Mouse (Mus musculus) MEL (cell line): ENCODE data around the gene C1qtnf1. TPM values are rescaled to one million over a fixed set of nuclear protein-coding genes. Genes with fewer than 3 reads are reported as not detected.

Source experiments
- DNase-seq: peaks from one replicate; pipeline ENCODE4 v3.0.0; 2011; ENCODE audit warnings: low read depth, low spot score
- H3K27ac ChIP-seq: 2 replicates; pipeline ENCODE4 v1.5.1; 2012; ENCODE audit warnings: low read depth, mild to moderate bottlenecking, control low read depth, low read length, moderate library complexity; ENCODE audit not compliant: control insufficient read depth
- H3K27me3 ChIP-seq, 2 experiments: fragments of 150-350 bp in 1 of 2; sonication (generic) in 1 of 2; 2 replicates each; pipeline ENCODE4 v1.6.1; 2012; ENCODE audit warnings: low read length in 2 of 2, mild to moderate bottlenecking in 2 of 2, improper control_type of control experiment in 1 of 2, moderate library complexity in 1 of 2; ENCODE audit not compliant: insufficient read depth in 2 of 2, control insufficient read depth in 1 of 2
- H3K36me3 ChIP-seq, 2 experiments: 2 replicates each; pipeline ENCODE4 v1.6.1; 2012 to 2014; ENCODE audit warnings: low read length in 2 of 2, improper control_type of control experiment in 1 of 2, inconsistent platforms in 1 of 2, mild to moderate bottlenecking in 1 of 2; ENCODE audit not compliant: insufficient read depth in 2 of 2, control insufficient read depth in 1 of 2
- H3K4me1 ChIP-seq, 2 experiments: fragments of 150-350 bp in 1 of 2; sonication (generic) in 1 of 2; 2 replicates each; pipeline ENCODE4 v1.6.1; 2012; ENCODE audit warnings: low read length in 2 of 2, improper control_type of control experiment in 1 of 2, mild to moderate bottlenecking in 1 of 2; ENCODE audit not compliant: insufficient read depth in 2 of 2, control insufficient read depth in 1 of 2
- H3K4me3 ChIP-seq, 2 experiments: fragments of 150-350 bp in 1 of 2; sonication (generic) in 1 of 2; 2 replicates each; pipeline ENCODE4 v1.5.1; 2012; ENCODE audit warnings: low read depth in 2 of 2, low read length in 2 of 2, mild to moderate bottlenecking in 2 of 2, moderate library complexity in 2 of 2, control low read depth in 1 of 2, improper control_type of control experiment in 1 of 2; ENCODE audit not compliant: control insufficient read depth in 1 of 2, insufficient read depth in 1 of 2
- H3K79me2 ChIP-seq: 2 replicates; pipeline ENCODE4 v1.6.1; 2012; ENCODE audit warnings: mild to moderate bottlenecking, low read length, moderate library complexity; ENCODE audit not compliant: control insufficient read depth, poor library complexity, insufficient read depth
- H3K9ac ChIP-seq: 2 replicates; pipeline ENCODE4 v1.6.1; 2012; ENCODE audit warnings: low read depth, mild to moderate bottlenecking, control low read depth, low read length, moderate library complexity; ENCODE audit not compliant: control insufficient read depth, poor library complexity, severe bottlenecking
- H3K9me3 ChIP-seq: fragments of 150-350 bp; sonication (generic); replicated peaks from 2 replicates; pipeline ENCODE4 v1.6.1; 2012; ENCODE audit warnings: mild to moderate bottlenecking, low read length, improper control_type of control experiment, moderate library complexity; ENCODE audit not compliant: insufficient read depth
- CHD1 ChIP-seq: IDR thresholded peaks from 2 replicates; pipeline ENCODE4 v1.6.1; 2012; ENCODE audit warnings: low read depth, mild to moderate bottlenecking, inconsistent platforms, low read length, improper control_type of control experiment
- CHD2 ChIP-seq: IDR thresholded peaks from 2 replicates; pipeline ENCODE4 v1.6.1; 2011; ENCODE audit warnings: low read length, improper control_type of control experiment
- CTCF ChIP-seq, 3 experiments: IDR thresholded peaks in 2 of 3; conservative IDR thresholded peaks in 1 of 3; 2 replicates each; pipeline ENCODE4 v1.5.1; 2011 to 2012; ENCODE audit warnings: low read length in 3 of 3, low read depth in 2 of 3, mild to moderate bottlenecking in 2 of 3, improper control_type of control experiment in 1 of 3, inconsistent platforms in 1 of 3, mixed read lengths in 1 of 3, moderate library complexity in 1 of 3; ENCODE audit not compliant: control insufficient read depth in 1 of 3, insufficient read depth in 1 of 3, poor library complexity in 1 of 3, severe bottlenecking in 1 of 3
- ETS1 ChIP-seq: IDR thresholded peaks from 2 replicates; pipeline ENCODE4 v1.6.1; 2012; ENCODE audit warnings: low read depth, mild to moderate bottlenecking, inconsistent platforms, low read length, improper control_type of control experiment, moderate library complexity
- GABPA ChIP-seq: IDR thresholded peaks from 2 replicates; pipeline ENCODE4 v1.6.1; 2012; ENCODE audit warnings: low read depth, mild to moderate bottlenecking, inconsistent platforms, low read length, improper control_type of control experiment, moderate library complexity
- JUND ChIP-seq: IDR thresholded peaks from 2 replicates; pipeline ENCODE4 v1.6.1; 2011; ENCODE audit warnings: low read depth, mild to moderate bottlenecking, improper control_type of control experiment, low read length
- KAT2A ChIP-seq: conservative IDR thresholded peaks from 2 replicates; pipeline ENCODE4 v1.6.1; 2012; ENCODE audit warnings: low read depth, low read length, improper control_type of control experiment, inconsistent platforms
- MAFK ChIP-seq: IDR thresholded peaks from 2 replicates; pipeline ENCODE4 v1.6.1; 2011; ENCODE audit warnings: low read depth, mild to moderate bottlenecking, low read length, improper control_type of control experiment, borderline replicate concordance
- MAX ChIP-seq: IDR thresholded peaks from 2 replicates; pipeline ENCODE4 v1.6.1; 2011; ENCODE audit warnings: low read length, improper control_type of control experiment
- MEF2A ChIP-seq: IDR thresholded peaks from 2 replicates; pipeline ENCODE4 v1.6.1; 2014; ENCODE audit warnings: low read depth, mild to moderate bottlenecking, inconsistent platforms, low read length, improper control_type of control experiment; ENCODE audit not compliant: poor library complexity, insufficient replicate concordance, severe bottlenecking; ENCODE audit errors: extremely low read depth
- MXI1 ChIP-seq: IDR thresholded peaks from 2 replicates; pipeline ENCODE4 v1.6.1; 2011; ENCODE audit warnings: mild to moderate bottlenecking, low read depth, low read length, improper control_type of control experiment
- NELFE ChIP-seq: IDR thresholded peaks from 2 replicates; pipeline ENCODE4 v1.6.1; 2011; ENCODE audit warnings: low read depth, low read length, improper control_type of control experiment
- RCOR1 ChIP-seq: IDR thresholded peaks from 2 replicates; pipeline ENCODE4 v1.6.1; 2012; ENCODE audit warnings: low read depth, mild to moderate bottlenecking, inconsistent platforms, low read length, improper control_type of control experiment
- SIN3A ChIP-seq: IDR thresholded peaks from 2 replicates; pipeline ENCODE4 v1.6.1; 2012; ENCODE audit warnings: low read length, improper control_type of control experiment, inconsistent platforms
- TCF12 ChIP-seq: IDR thresholded peaks from 2 replicates; pipeline ENCODE4 v1.6.1; 2014; ENCODE audit warnings: low read depth, mild to moderate bottlenecking, inconsistent platforms, low read length, improper control_type of control experiment, moderate library complexity
- UBTF ChIP-seq: IDR thresholded peaks from 2 replicates; pipeline ENCODE4 v1.6.1; 2012; ENCODE audit warnings: low read depth, mild to moderate bottlenecking, inconsistent platforms, low read length, improper control_type of control experiment, moderate library complexity, borderline replicate concordance; ENCODE audit not compliant: insufficient read depth
- USF1 ChIP-seq: IDR thresholded peaks from 2 replicates; pipeline ENCODE4 v1.6.1; 2014; ENCODE audit warnings: low read depth, mild to moderate bottlenecking, inconsistent platforms, low read length, improper control_type of control experiment, moderate library complexity
- USF2 ChIP-seq, 2 experiments: IDR thresholded peaks; 2 replicates each; pipeline ENCODE4 v1.6.1; 2011 to 2012; ENCODE audit warnings: improper control_type of control experiment in 2 of 2, low read length in 2 of 2, borderline replicate concordance in 1 of 2, inconsistent platforms in 1 of 2, low read depth in 1 of 2, mild to moderate bottlenecking in 1 of 2; ENCODE audit not compliant: insufficient read depth in 1 of 2
- ZKSCAN1 ChIP-seq: IDR thresholded peaks from 2 replicates; pipeline ENCODE4 v1.6.1; 2012; ENCODE audit warnings: low read depth, mild to moderate bottlenecking, inconsistent platforms, low read length, improper control_type of control experiment, moderate library complexity
- ZMIZ1 ChIP-seq: IDR thresholded peaks from 2 replicates; pipeline ENCODE4 v1.6.1; 2012; ENCODE audit warnings: low read depth, mild to moderate bottlenecking, inconsistent platforms, low read length, improper control_type of control experiment, moderate library complexity
- polyA plus RNA-seq, 2 experiments: library from polyadenylated mRNA; stranded (reverse) in 1 of 2; unstranded in 1 of 2; fragments of >175 nt in 1 of 2; fragments of >200 nt in 1 of 2; gene quantifications; 2 replicates each; pipeline versions ENCODE4 v1.2.1 to v1.2.4; 2012; ENCODE audit warnings: low replicate concordance in 2 of 2, low read depth in 1 of 2; ENCODE audit not compliant: insufficient read length in 2 of 2, insufficient read depth in 1 of 2, missing spikeins in 1 of 2
- total RNA-seq: library from RNA; depleted of rRNA; stranded (reverse); fragments of 300-350 nt; gene quantifications from 2 replicates; pipeline ENCODE4 v1.2.3, GENCODE M21; 2012

The C1qtnf1 gene
- total and polyA plus RNA-seq, 3 experiments: 0.27 to 0.72 TPM; not detected in 1

- TF ChIP-seq MAFK: no peak
- TF ChIP-seq USF1: no peak
- no peak for TF ChIP-seq ZMIZ1
- TF ChIP-seq CTCF (IDR thresholded peaks at IDR 0.05 in 2 of 3, conservative IDR thresholded peaks at IDR 0.05 in 1 of 3; ENCODE audit: control insufficient read depth in 1 of 3, insufficient read depth in 1 of 3, low read depth in 2 of 3, low read length in 3 of 3, poor library complexity in 1 of 3, severe bottlenecking in 1 of 3): no peak
- TF ChIP-seq JUND: no peak
- no peak for TF ChIP-seq TCF12
- TF ChIP-seq MAX: no peak
- TF ChIP-seq CHD2: no peak
- no peak for TF ChIP-seq ETS1
- TF ChIP-seq UBTF: no peak
- no peak for TF ChIP-seq CHD1
- no peak for TF ChIP-seq SIN3A
- TF ChIP-seq MEF2A: no peak
- TF ChIP-seq NELFE: no peak
- no peak for TF ChIP-seq RCOR1
- TF ChIP-seq MXI1: no peak
- Histone ChIP-seq H3K36me3 (no peaks in the 10 kb centered on the region), H3K27ac (no peak overlapping the region), H3K9me3 (no peaks in the 10 kb centered on the region), H3K27me3 (no peaks in the 10 kb centered on the region; a peak in 1 of 4 replicates), H3K4me3 (no peak overlapping the region), H3K79me2 (no peaks in the 10 kb centered on the region), H3K4me1 (no peaks in the 10 kb centered on the region), H3K9ac (no peak overlapping the region)
- no peak for DNase-seq
These were observed 63.2 kb downstream of the C1qtnf1 start for GRCm38 (mm10) chr11:118491230-118491629.

- Histone ChIP-seq H3K4me1 (no peaks in the 10 kb centered on the region), H3K27me3 (no peaks in the 10 kb centered on the region; a peak in 1 of 4 replicates), H3K36me3 (no peaks in the 10 kb centered on the region), H3K4me3 (no peak overlapping the region), H3K79me2 (no peaks in the 10 kb centered on the region), H3K27ac (no peak overlapping the region)
- DNase-seq: no peak
- no peak for TF ChIP-seq MEF2A
- no peak for TF ChIP-seq KAT2A
- no peak for TF ChIP-seq GABPA
- TF ChIP-seq USF2 (IDR thresholded peaks at IDR 0.05; ENCODE audit: borderline replicate concordance in 1 of 2, insufficient read depth in 1 of 2, low read depth in 1 of 2, low read length in 2 of 2): no peak
- TF ChIP-seq CHD1: no peak
- TF ChIP-seq MXI1: no peak
- no peak for TF ChIP-seq ZKSCAN1
- TF ChIP-seq RCOR1: no peak
- TF ChIP-seq, all 39 proteins: peak for 0
- Histone ChIP-seq H3K9me3 (no peaks in the 10 kb centered on the region), H3K9ac (no peak overlapping the region)
These were observed 65.5 kb downstream of the C1qtnf1 start for GRCm38 (mm10) chr11:118493458-118493857.
